8 mouse cellular contexts compared by ENCODE assay signal in genomic region chr12:31271361-31272011, GRCm38 (mm10). TPM values are rescaled to one million over a fixed set of nuclear protein-coding genes. Genes with fewer than 3 reads are reported as not detected.
A peak's percentile ranks its signal among the peaks of the same experiment; 100 is the strongest.
DNase-seq lines count a peak whose midpoint lies in the region; ATAC-seq and TF ChIP-seq lines count a peak whose summit lies in the region.
"Had no signal": no experiment of that assay in that cellular context is flagged by ENCODE, and none has a peak within 500 bp of the region (broad histone marks: within the 10 kb centered on the region; RNA-seq: fewer than 3 reads in every experiment).

No protein-coding gene starts in this region.

- CTCF ChIA-PET in Patski (lab: Charles Lee) = interaction anchor here (1.5 kb wide), 1 partner anchor 140 kb away, joined by 4 read pairs; no protein-coding TSS in a partner anchor

- DNase-seq in Patski (ENCODE audit: low read depth, low spot score) = peak; percentile 98
- peak; percentile 87 for DNase-seq in yolk sac, embryonic 10.5 days (ENCODE audit: low spot score)
- no peak for DNase-seq in B cell, adult 2 months
- no peak for DNase-seq in forebrain, postnatal 0 days

- peak overlapping the region; percentile 49 for H3K4me2 ChIP-seq in heart, embryonic 12.5 days
- peak overlapping the region; percentile 4; the same call in 1 of the 2 replicates for H3K4me2 ChIP-seq in limb, embryonic 12.5 days
- no peak overlapping the region for H3K4me2 ChIP-seq in forebrain, postnatal 0 days (ENCODE audit: low read depth)

- WGBS in heart, embryonic 12.5 days = 14% methylated on average over 16 of the region's 16 CpGs
- 52% methylated on average over 16 of the region's 16 CpGs for WGBS in limb, embryonic 12.5 days
- 56% methylated on average over 16 of the region's 16 CpGs for WGBS in forebrain, postnatal 0 days

- peak; percentile 86 for ATAC-seq in Patski
- peak; percentile 74 for ATAC-seq in heart, embryonic 12.5 days (ENCODE audit: insufficient number of reproducible peaks, low FRiP score)
- ATAC-seq in limb, embryonic 12.5 days (ENCODE audit: insufficient number of reproducible peaks, insufficient read depth, low FRiP score, low TSS enrichment, low read depth) = no peak
- no peak for ATAC-seq in forebrain, postnatal 0 days

- peak overlapping the region; percentile 88 for H3K27ac ChIP-seq in heart, embryonic 12.5 days (ENCODE audit: poor library complexity, severe bottlenecking)
- peak overlapping the region; percentile 77 for H3K27ac ChIP-seq in limb, embryonic 12.5 days
- H3K27ac ChIP-seq in forebrain, postnatal 0 days (ENCODE audit: low read depth, low read length) = no peak overlapping the region

- peaks cover 85% of the 10 kb centered on the region for H3K4me1 ChIP-seq in E14TG2a.4 (replicated peaks; ENCODE audit: low read depth, low read length)
- H3K4me1 ChIP-seq in heart, embryonic 12.5 days (replicated peaks) = peaks cover 70% of the 10 kb centered on the region
- peaks cover 54% of the 10 kb centered on the region for H3K4me1 ChIP-seq in limb, embryonic 12.5 days (replicated peaks)
- peaks cover 5% of the 10 kb centered on the region; the same call in 1 of the 2 replicates for H3K4me1 ChIP-seq in forebrain, postnatal 0 days (ENCODE audit: insufficient read depth)

- no peak for TF ChIP-seq CTCF in E14TG2a.4 (conservative IDR thresholded peaks at IDR 0.05; ENCODE audit: low read length)
- no peak for TF ChIP-seq CTCF in Patski (IDR thresholded peaks at IDR 0.05)
- no peak for TF ChIP-seq CTCF in forebrain, postnatal 0 days (IDR thresholded peaks at IDR 0.05; ENCODE audit: low read depth)

- 0 out of 2 replicates have a peak overlapping the region, but pooled peaks have one; percentile 7 for H3K9ac ChIP-seq in heart, embryonic 12.5 days
- H3K9ac ChIP-seq in limb, embryonic 12.5 days (replicated peaks) = no peak overlapping the region; the same call in 1 of the 2 replicates
- no peak overlapping the region for H3K9ac ChIP-seq in forebrain, postnatal 0 days

- POLR2A ChIA-PET in Patski (lab: Charles Lee) = interaction anchor here (0.9 to 2.6 kb wide), 2 partner anchors 21 to 24 kb away, joined by 3 to 16 read pairs; no protein-coding TSS in a partner anchor

- peaks cover 96% of the 10 kb centered on the region for H3K36me3 ChIP-seq in E14TG2a.4 (ENCODE audit: insufficient read depth, low read length)
- H3K36me3 ChIP-seq in heart, embryonic 12.5 days = peaks cover 82% of the 10 kb centered on the region
- peaks cover 79% of the 10 kb centered on the region for H3K36me3 ChIP-seq in limb, embryonic 12.5 days
- 0 out of 2 replicates have a peak, but pooled peaks cover 3% of the 10 kb centered on the region for H3K36me3 ChIP-seq in forebrain, postnatal 0 days (ENCODE audit: insufficient read depth)

- H3K4me3 ChIP-seq in E14TG2a.4 (replicated peaks; ENCODE audit: low read length) = peak overlapping the region; percentile 23; the same call in 1 of the 2 replicates
- H3K4me3 ChIP-seq in heart, embryonic 12.5 days = no peak overlapping the region
- H3K4me3 ChIP-seq in limb, embryonic 12.5 days (replicated peaks) = no peak overlapping the region
- no peak overlapping the region for H3K4me3 ChIP-seq in forebrain, postnatal 0 days (ENCODE audit: low read depth, low read length)

- H3K27me3 ChIP-seq in E14TG2a.4 (ENCODE audit: insufficient read depth, low read length) (peaks cover 7% of the 10 kb centered on the region), Patski (no peaks in the 10 kb centered on the region)
- no peaks in the 10 kb centered on the region for H3K27me3 ChIP-seq in heart, embryonic 12.5 days (replicated peaks)
- H3K27me3 ChIP-seq in limb, embryonic 12.5 days = no peaks in the 10 kb centered on the region
- no peaks in the 10 kb centered on the region; the same call in 1 of the 2 replicates for H3K27me3 ChIP-seq in forebrain, postnatal 0 days (ENCODE audit: insufficient read depth, low read length)

- no peaks in the 10 kb centered on the region for H3K9me3 ChIP-seq in E14TG2a.4 (ENCODE audit: low read length)
- H3K9me3 ChIP-seq in heart, embryonic 12.5 days (replicated peaks) = no peaks in the 10 kb centered on the region
- H3K9me3 ChIP-seq in limb, embryonic 12.5 days = no peaks in the 10 kb centered on the region
- H3K9me3 ChIP-seq in forebrain, postnatal 0 days (ENCODE audit: low read length) = no peaks in the 10 kb centered on the region

- in situ Hi-C loops in Patski (cut with MboI; ENCODE audit: low pct_unique_long_range_greater_than_20kb) = no loop called here

RNA-seq across cellular contexts. Expression of gene Lamb1, which starts 6.5 kb away (rescaled TPM):
- polyA plus RNA-seq in Patski (2021) = 290 TPM
- 127 and 132 TPM in 2 replicates for polyA plus RNA-seq in heart, embryonic 12.5 days (2016; fragmentation: Nextera tagmentation; extraction: Ambion mirVana)
- 60.4 and 64.8 TPM in 2 replicates for polyA plus RNA-seq in limb, embryonic 12.5 days (2016; fragmentation: Nextera tagmentation; extraction: Ambion mirVana)
- 25.3 and 33.4 TPM in 2 replicates for total RNA-seq in forebrain, postnatal 0 days (2014; rRNA removed)
- 10.2 and 12.1 TPM in 2 replicates for polyA plus RNA-seq in forebrain, postnatal 0 days (2015; fragmentation: Nextera tagmentation; extraction: Ambion mirVana)

RNA-seq across cellular contexts. Expression of gene Gm6993, which starts 30.9 kb away (rescaled TPM):
- polyA plus RNA-seq in Patski (2021) = not detected
- not detected in 2 replicates for polyA plus RNA-seq in heart, embryonic 12.5 days (2016; fragmentation: Nextera tagmentation; extraction: Ambion mirVana)
- not detected in 2 replicates for polyA plus RNA-seq in limb, embryonic 12.5 days (2016; fragmentation: Nextera tagmentation; extraction: Ambion mirVana)
- not detected in 2 replicates for total RNA-seq in forebrain, postnatal 0 days (2014; rRNA removed)
- polyA plus RNA-seq in forebrain, postnatal 0 days (2015; fragmentation: Nextera tagmentation; extraction: Ambion mirVana) = not detected in 2 replicates
- polyA plus RNA-seq: cortical plate, adult 2 months had no signal

Comparison
In these comparisons a context has a peak if more than half of its experiments do, and no peak if none do; other contexts are left out.
1. ATAC-seq: peak in Patski (single experiment) and heart, embryonic 12.5 days (single experiment); none in limb, embryonic 12.5 days (single experiment) and forebrain, postnatal 0 days (single experiment).
2. DNase-seq: peak in Patski (single experiment) and yolk sac, embryonic 10.5 days (single experiment); none in B cell, adult 2 months (0 of 2) and forebrain, postnatal 0 days (single experiment).